Mouse (Mus musculus) liver, embryonic 11.5 days (tissue): Measurements from ENCODE around the gene Capn1. TPM values are rescaled to one million over a fixed set of nuclear protein-coding genes. Genes with fewer than 3 reads are reported as not detected.
A peak's percentile ranks its signal among the peaks of the same experiment; 100 is the strongest.

Experiments used
- microRNA-seq: library from miRNA; unstranded; fragments of <30 nt; microRNA quantifications from one replicate; pipeline ENCODE4, GENCODE M21; 2017; ENCODE audit warnings: borderline number of aligned reads
- polyA plus RNA-seq: library from polyadenylated mRNA; unstranded; fragments of >200 nt; fragmentation: Nextera tagmentation; extraction: Ambion mirVana; gene quantifications from 2 replicates; pipeline ENCODE4 v1.2.1, GENCODE M21; 2014

Gene Capn1
- polyA plus RNA-seq, 1 experiment from 2014 or later = 25.2 TPM

Small RNA genes lying within 50 kb of the gene (microRNA-seq; reads per million reads assigned to microRNA genes)
- gene Mir6988 = 4.2 reads per million, percentile 9 among the genes with 10 or more reads in this experiment

Other genes with a start within 250 kb of the Capn1 start
- gene Scyl1, start 244.5 kb downstream of the Capn1 start, polyA plus RNA-seq = 57.1 and 58.6 TPM in 2 replicates
- gene Frmd8, start 140.6 kb downstream of the Capn1 start, polyA plus RNA-seq = 26.8 and 27.9 TPM in 2 replicates
- 7.5 and 8.2 TPM in 2 replicates for gene Slc25a45, start 138.1 kb downstream of the Capn1 start, polyA plus RNA-seq
- 3.9 and 4.2 TPM in 2 replicates for gene Tigd3, start 121.7 kb downstream of the Capn1 start, polyA plus RNA-seq
- gene Dpf2, start 102.9 kb downstream of the Capn1 start, polyA plus RNA-seq = 119 and 127 TPM in 2 replicates
- gene Cdc42ep2, start 91.1 kb downstream of the Capn1 start, polyA plus RNA-seq = 5.1 TPM in 2 replicates
- gene Pola2, start 51.7 kb downstream of the Capn1 start, polyA plus RNA-seq = 129 and 131 TPM in 2 replicates
- not detected in 2 replicates for gene Slc22a20, start 29.8 kb downstream of the Capn1 start, polyA plus RNA-seq
- gene Syvn1, start 30.7 kb upstream of the Capn1 start, polyA plus RNA-seq = 30.7 and 33.7 TPM in 2 replicates
- gene Mrpl49, start 41.9 kb upstream of the Capn1 start, polyA plus RNA-seq = 84.5 and 93.9 TPM in 2 replicates
- 1,022 and 1,135 TPM in 2 replicates for gene Fau, start 41.9 kb upstream of the Capn1 start, polyA plus RNA-seq
- 38.7 and 42.3 TPM in 2 replicates for gene Znhit2, start 45.3 kb upstream of the Capn1 start, polyA plus RNA-seq
- gene Tm7sf2, start 52.5 kb upstream of the Capn1 start, polyA plus RNA-seq = 28.6 and 30.8 TPM in 2 replicates
- 54.8 and 57.1 TPM in 2 replicates for gene Vps51, start 61.3 kb upstream of the Capn1 start, polyA plus RNA-seq
- not detected in 2 replicates for gene Tmem262, start 64.1 kb upstream of the Capn1 start, polyA plus RNA-seq
- 0.75 and 2.2 TPM in 2 replicates for gene Gm28374, start 66.4 kb upstream of the Capn1 start, polyA plus RNA-seq
- gene Zfpl1, start 69.1 kb upstream of the Capn1 start, polyA plus RNA-seq = 50.4 and 52.3 TPM in 2 replicates
- 50.8 and 55.3 TPM in 2 replicates for gene Cdca5, start 69.1 kb upstream of the Capn1 start, polyA plus RNA-seq
- gene AC131692.1, start 78.5 kb upstream of the Capn1 start, polyA plus RNA-seq = 0.43 and 0.51 TPM in 2 replicates
- 2.0 and 2.4 TPM in 2 replicates for gene Naaladl1, start 89.9 kb upstream of the Capn1 start, polyA plus RNA-seq
- 56.1 and 60.8 TPM in 2 replicates for gene Sac3d1, start 102.8 kb upstream of the Capn1 start, polyA plus RNA-seq
- gene Snx15, start 112.4 kb upstream of the Capn1 start, polyA plus RNA-seq = 34.6 and 35.1 TPM in 2 replicates
- gene Batf2, start 125.1 kb upstream of the Capn1 start, polyA plus RNA-seq = 0.15 TPM in 1 of 2 replicates, not detected in the other
- 70.6 and 73.4 TPM in 2 replicates for gene Arl2, start 125.7 kb upstream of the Capn1 start, polyA plus RNA-seq
- not detected in 2 replicates for gene Majin, start 168.5 kb upstream of the Capn1 start, polyA plus RNA-seq
- 0.70 TPM in 1 of 2 replicates, not detected in the other for gene Gpha2, start 210.5 kb upstream of the Capn1 start, polyA plus RNA-seq
- gene Ppp2r5b, start 220.0 kb upstream of the Capn1 start, polyA plus RNA-seq = 10.5 and 12.0 TPM in 2 replicates
- 10.4 and 13.5 TPM in 2 replicates for gene Atg2a, start 225.8 kb upstream of the Capn1 start, polyA plus RNA-seq